Mouse (Mus musculus) testis, adult 2 months (tissue): Measurements from ENCODE around the gene Hoxd13. TPM values are rescaled to one million over a fixed set of nuclear protein-coding genes. Genes with fewer than 3 reads are reported as not detected.

Source experiments
- H3K27ac ChIP-seq: fragments of 200-500 bp; 2 replicates; pipeline ENCODE4 v1.5.1; 2012; ENCODE audit warnings: low read depth, low read length; ENCODE audit not compliant: control insufficient read depth, insufficient read depth
- H3K27me3 ChIP-seq: fragments of 200-500 bp; 2 replicates; pipeline ENCODE4 v1.6.1; 2012; ENCODE audit warnings: mild to moderate bottlenecking, low read length, moderate library complexity; ENCODE audit not compliant: control insufficient read depth, insufficient read depth
- H3K36me3 ChIP-seq: fragments of 200-500 bp; 2 replicates; pipeline ENCODE4 v1.6.1; 2012; ENCODE audit warnings: mild to moderate bottlenecking, low read length; ENCODE audit not compliant: control insufficient read depth, insufficient read depth
- H3K4me1 ChIP-seq: fragments of 200-500 bp; 2 replicates; pipeline ENCODE4 v1.6.1; 2012; ENCODE audit warnings: low read length; ENCODE audit not compliant: control insufficient read depth, insufficient read depth
- H3K4me3 ChIP-seq: fragments of 200-500 bp; 2 replicates; pipeline ENCODE4 v1.5.1; 2012; ENCODE audit warnings: low read depth, mild to moderate bottlenecking, low read length, moderate library complexity, mixed read lengths; ENCODE audit not compliant: control insufficient read depth
- CTCF ChIP-seq: fragments of 200-500 bp; IDR thresholded peaks from 2 replicates; pipeline ENCODE4 v1.5.1; 2012; ENCODE audit warnings: low read depth, mild to moderate bottlenecking, inconsistent platforms, low read length, moderate library complexity; ENCODE audit not compliant: control insufficient read depth, insufficient read depth, insufficient replicate concordance
- POLR2A ChIP-seq: fragments of 200-500 bp; IDR thresholded peaks from 2 replicates; pipeline ENCODE4 v1.6.1; 2012; ENCODE audit warnings: low read depth, mild to moderate bottlenecking, inconsistent platforms, low read length, moderate library complexity; ENCODE audit not compliant: control insufficient read depth
- polyA plus RNA-seq: library from polyadenylated mRNA; depleted of rRNA; stranded (reverse); fragments of >200 nt; gene quantifications from 2 replicates; pipeline ENCODE4 v1.2.3, GENCODE M21; 2012

The Hoxd13 gene
- polyA plus RNA-seq, 1 experiment = not detected

GRCm38 (mm10) chr2:74703720-74704392 lies 35.7 kb downstream of the Hoxd13 start:
- Histone ChIP-seq H3K36me3 (no peaks in the 10 kb centered on the region; the same call in 1 of the 2 replicates), H3K4me1 (peaks cover 16% of the 10 kb centered on the region), H3K27ac (peak overlapping the region; percentile 71), H3K27me3 (no peaks in the 10 kb centered on the region), H3K4me3 (peak overlapping the region; percentile 74)
- no peak for TF ChIP-seq POLR2A
- TF ChIP-seq CTCF = no peak

- Histone ChIP-seq H3K27ac (peak within 1 kb of the TSS; percentile 71), H3K27me3 (no peaks in the 10 kb centered on the region), H3K4me1 (peaks cover 16% of the 10 kb centered on the region), H3K4me3 (peak within 1 kb of the TSS; percentile 74), H3K36me3 (no peaks in the 10 kb centered on the region; the same call in 1 of the 2 replicates)
- TF ChIP-seq POLR2A (no peak; the same call in 1 of the 2 replicates), CTCF (no peak)
Measured at GRCm38 (mm10) chr2:74704393-74704998, 36.4 kb downstream of the Hoxd13 start, which contains the start of gene Hoxd8. TSS of gene Hoxd8 (plus strand) at chr2:74704615.

- Histone ChIP-seq H3K27ac (peak overlapping the region; percentile 26), H3K4me1 (peaks cover 15% of the 10 kb centered on the region), H3K4me3 (peak overlapping the region; percentile 74), H3K27me3 (no peaks in the 10 kb centered on the region), H3K36me3 (no peaks in the 10 kb centered on the region; the same call in 1 of the 2 replicates)
- TF ChIP-seq POLR2A = no peak
- TF ChIP-seq CTCF = no peak
Measured at GRCm38 (mm10) chr2:74704999-74705466, 36.9 kb downstream of the Hoxd13 start.

GRCm38 (mm10) chr2:74705467-74706089 lies 37.5 kb downstream of the Hoxd13 start:
- H3K27ac ChIP-seq = peak overlapping the region; percentile 26
- peaks cover 13% of the 10 kb centered on the region for H3K4me1 ChIP-seq
- no peaks in the 10 kb centered on the region; the same call in 1 of the 2 replicates for H3K36me3 ChIP-seq
- peak overlapping the region; percentile 74 for H3K4me3 ChIP-seq
- H3K27me3 ChIP-seq = no peaks in the 10 kb centered on the region
- TF ChIP-seq CTCF (no peak), POLR2A (peak; percentile 22; the same call in 1 of the 2 replicates)

- Histone ChIP-seq H3K4me1 (peaks cover 16% of the 10 kb centered on the region), H3K4me3 (peak overlapping the region; percentile 74), H3K27me3 (no peaks in the 10 kb centered on the region), H3K36me3 (no peaks in the 10 kb centered on the region; the same call in 1 of the 2 replicates), H3K27ac (peak overlapping the region; percentile 30)
- TF ChIP-seq CTCF (no peak), POLR2A (no peak)
Measured at GRCm38 (mm10) chr2:74706393-74706960, 38.4 kb downstream of the Hoxd13 start.

- Histone ChIP-seq H3K4me3 (peak overlapping the region; percentile 21; the same call in 1 of the 2 replicates), H3K27me3 (peaks cover 7% of the 10 kb centered on the region; the same call in 1 of the 2 replicates), H3K4me1 (peaks cover 22% of the 10 kb centered on the region), H3K27ac (peak overlapping the region; percentile 36; the same call in 1 of the 2 replicates), H3K36me3 (no peaks in the 10 kb centered on the region; the same call in 1 of the 2 replicates)
- no peak for TF ChIP-seq POLR2A
- no peak for TF ChIP-seq CTCF
Measured at GRCm38 (mm10) chr2:74707599-74707998, 39.5 kb downstream of the Hoxd13 start.
